ENCODE assay signal across 8 mouse cellular contexts in the genomic region with DNA sequence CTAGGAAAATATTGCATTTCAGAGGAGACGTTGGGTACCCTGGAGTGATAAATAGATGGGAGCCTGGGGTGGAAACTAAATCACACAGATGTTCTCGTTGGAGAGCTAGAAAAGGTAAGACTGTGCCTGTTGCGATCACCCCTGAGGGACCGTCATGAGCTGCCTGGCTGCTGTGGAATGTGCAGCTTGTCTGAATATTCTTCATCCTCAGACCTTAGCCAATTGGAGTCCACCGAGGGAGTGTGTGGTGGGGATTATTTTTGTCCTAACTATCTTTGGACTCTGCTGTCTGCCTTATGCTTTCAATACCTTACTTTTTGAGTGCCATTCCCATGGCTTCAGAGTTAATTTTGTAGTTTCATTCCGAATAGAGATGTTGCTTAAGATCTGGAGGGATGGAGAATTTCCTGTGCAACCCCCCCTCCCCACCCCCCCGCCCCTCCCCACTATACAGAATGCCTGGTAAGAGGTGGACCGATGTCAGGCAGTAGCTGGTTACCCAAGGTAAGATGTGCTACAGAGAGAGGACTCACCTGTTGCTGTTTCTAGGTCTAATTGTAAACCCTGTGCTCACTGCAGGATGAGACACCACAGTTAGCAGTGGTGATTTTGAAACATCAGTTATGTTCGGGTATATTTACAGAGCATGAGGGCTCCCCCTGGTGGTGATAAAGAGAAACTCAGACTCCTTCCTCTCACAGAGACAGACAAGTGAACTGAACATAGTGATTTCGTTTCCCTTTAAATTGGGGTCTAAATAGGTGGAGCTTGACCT. TPM values are rescaled to one million over a fixed set of nuclear protein-coding genes. Genes with fewer than 3 reads are reported as not detected.
DNase-seq lines count a peak whose midpoint lies in the region; ATAC-seq lines count a peak whose summit lies in the region.

No protein-coding gene starts in this region.

- H3K9me3 ChIP-seq in intestine, embryonic 14.5 days (ENCODE audit: control insufficient read depth, low read length), result no peaks in the 10 kb centered on the region

- no peaks in the 10 kb centered on the region for H3K4me1 ChIP-seq in intestine, embryonic 14.5 days (replicated peaks; ENCODE audit: control insufficient read depth, insufficient read depth, low read length)

- H3K9ac ChIP-seq in intestine, embryonic 14.5 days (ENCODE audit: low read length), result no peak overlapping the region

- 61% methylated on average over 10 of the region's 10 CpGs for WGBS in intestine, embryonic 14.5 days

- no peaks in the 10 kb centered on the region for H3K36me3 ChIP-seq in intestine, embryonic 14.5 days (ENCODE audit: control insufficient read depth, insufficient read depth, low read length)

- no peak overlapping the region for H3K4me2 ChIP-seq in intestine, embryonic 14.5 days (ENCODE audit: low read length)

- no peak overlapping the region for H3K4me3 ChIP-seq in intestine, embryonic 14.5 days (ENCODE audit: low read depth, low read length)

- peak; percentile 57 for ATAC-seq in intestine, embryonic 14.5 days (replicated peaks; ENCODE audit: low FRiP score, low TSS enrichment, low read depth)

- intact Hi-C loops in left cerebral cortex, postnatal 10 days (cut with DNase I), result loop anchor here (1.0 to 5.0 kb wide), 2 partner anchors 454 to 650 kb away; no protein-coding TSS in a partner anchor

- peak; percentile 81 for DNase-seq in 416B (ENCODE audit: low read depth)
- DNase-seq in adipocyte (ENCODE audit: low spot score), result peak; percentile 82
- DNase-seq in embryo, embryonic 10.5 days (ENCODE audit: low spot score), result peak; percentile 90
- DNase-seq in gastrocnemius, postnatal 4 days (ENCODE audit: low spot score in 2 of 2), result peak; percentile 28 to 49
- peak; percentile 67 for DNase-seq in intestine, embryonic 14.5 days (ENCODE audit: low spot score)
- DNase-seq in left cerebral cortex, postnatal 10 days (ENCODE audit: extremely low spot score in 1 of 2, low spot score in 2 of 2), result peak; percentile 49 to 75
- DNase-seq in mesoderm, embryonic 11.5 days (ENCODE audit: low read depth, low spot score), result peak; percentile 89
- peak; percentile 71 for DNase-seq in skeletal muscle tissue, adult 2 months (ENCODE audit: low read depth, low spot score)

- no peaks in the 10 kb centered on the region for H3K27me3 ChIP-seq in intestine, embryonic 14.5 days (replicated peaks; ENCODE audit: control insufficient read depth, insufficient read depth, low read length)

- no peak overlapping the region for H3K27ac ChIP-seq in intestine, embryonic 14.5 days (ENCODE audit: low read depth)

RNA-seq across cellular contexts. Expression of gene Krr1, which starts 15.0 kb away (rescaled TPM):
- 10 to 100 TPM; 25.1 to 25.2 TPM for total RNA-seq in gastrocnemius, postnatal 4 days (2021)
- 47.4 and 47.6 TPM in 2 replicates for polyA plus RNA-seq in intestine, embryonic 14.5 days (2014; fragmentation: Nextera tagmentation; extraction: Ambion mirVana)
- 10 to 100 TPM; 31.6 to 32.3 TPM for total RNA-seq in left cerebral cortex, postnatal 10 days (2021)

RNA-seq across cellular contexts. Expression of gene Glipr1, which starts 45.0 kb away (rescaled TPM):
- total RNA-seq in gastrocnemius, postnatal 4 days (2021), result under 1 TPM; 0.91 to 0.93 TPM
- 9.7 and 10.1 TPM in 2 replicates for polyA plus RNA-seq in intestine, embryonic 14.5 days (2014; fragmentation: Nextera tagmentation; extraction: Ambion mirVana)
- 1 to 10 TPM; 1.1 to 1.8 TPM for total RNA-seq in left cerebral cortex, postnatal 10 days (2021)

Comparison
In these comparisons a context has a peak if more than half of its experiments do, and no peak if none do; other contexts are left out.
1. DNase-seq: peak in every context shown above with its lines; median percentile 90 in embryo, embryonic 10.5 days; 89 in mesoderm, embryonic 11.5 days; 82 in adipocyte; 81 in 416B; 71 in skeletal muscle tissue, adult 2 months; 67 in intestine, embryonic 14.5 days; 62 in left cerebral cortex, postnatal 10 days; 38 in gastrocnemius, postnatal 4 days.